Mouse (Mus musculus) retina, adult 2 months (tissue): ENCODE measurements around the gene Krtap1-4.

ENCODE experiments used
- DNase-seq: peaks from one replicate; pipeline ENCODE4 v3.0.0-alpha.2; 2012; ENCODE audit warnings: low read depth, low spot score

The Krtap1-4 gene

GRCm38 (mm10) chr11:99550765-99551164 lies 32.7 kb downstream of the Krtap1-4 start, which contains the start of gene Krtap3-3:
Krtap3-3 (minus strand) TSS chr11:99550865.
- no peak for DNase-seq

- DNase-seq = no peak
Observed at GRCm38 (mm10) chr11:99547892-99548291, 35.6 kb downstream of the Krtap1-4 start.

GRCm38 (mm10) chr11:99539721-99540120 lies 43.7 kb downstream of the Krtap1-4 start:
- peak; percentile 13 for DNase-seq
